Mouse (Mus musculus): ENCODE measurements around the gene Ptpn20.

DNA sequence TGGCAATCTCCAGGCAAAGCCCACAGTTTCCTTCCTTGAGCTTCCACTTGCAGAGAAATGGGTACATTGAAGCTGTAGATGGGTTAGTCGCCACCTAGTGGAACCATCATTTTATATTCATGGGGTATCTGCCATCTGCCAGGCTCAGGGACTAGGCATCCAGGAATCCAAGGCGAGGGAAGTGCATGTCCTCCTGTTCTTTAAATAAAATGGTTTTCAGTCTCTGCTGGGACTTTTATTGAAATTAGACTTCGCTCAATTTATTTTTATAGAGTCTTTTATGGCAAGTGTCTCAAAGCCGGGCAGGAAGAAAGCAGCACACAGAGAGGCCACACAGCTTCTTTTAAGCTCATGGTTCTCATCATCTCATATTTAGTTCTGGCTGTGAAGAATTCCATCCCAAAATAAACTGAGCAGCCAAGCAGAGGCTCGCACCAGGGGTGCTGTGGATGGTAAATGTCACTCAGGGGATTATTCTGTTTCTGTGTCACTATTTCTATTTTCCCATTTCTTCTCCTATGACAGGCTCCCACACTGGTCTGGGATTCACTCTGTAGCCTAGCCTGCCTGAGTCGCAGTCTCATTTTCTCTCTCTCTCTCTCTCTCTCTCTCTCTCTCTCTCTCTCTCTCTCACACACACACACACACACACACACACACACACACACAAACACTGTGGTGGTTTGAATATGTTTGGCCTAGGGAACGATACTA, 9.1 kb upstream of the Ptpn20 start:
- TF ChIP-seq POLR2A (IDR thresholded peaks at IDR 0.05; ENCODE audit: low read depth, low read length) (no peak), CTCF (conservative IDR thresholded peaks at IDR 0.05; ENCODE audit: insufficient read depth, insufficient read length, low read depth, low read length) (no peak)
